8 mouse cellular contexts compared by ENCODE assay signal in the genomic region with DNA sequence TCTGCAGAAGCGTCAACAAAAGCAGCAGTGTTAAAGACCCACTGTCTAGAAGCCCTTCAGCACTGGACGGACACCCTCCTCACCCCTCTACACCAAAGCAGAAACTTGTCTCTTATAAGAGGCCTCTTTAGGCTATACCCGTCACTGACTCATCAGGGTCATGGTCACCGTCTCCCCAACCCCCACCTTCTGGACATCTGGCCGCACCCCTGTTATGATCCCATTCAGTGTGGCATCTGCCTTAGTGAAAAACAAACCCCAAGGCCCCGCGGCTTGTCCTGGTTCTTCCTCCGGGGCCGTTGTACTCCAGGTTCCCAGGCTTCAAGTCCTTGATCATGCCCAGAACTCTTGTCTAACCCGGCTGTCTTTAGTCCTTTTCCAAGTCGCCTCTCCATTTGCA. TPM values are rescaled to one million over a fixed set of nuclear protein-coding genes. Genes with fewer than 3 reads are reported as not detected.
DNase-seq lines count a peak whose midpoint lies in the region; ATAC-seq and TF ChIP-seq lines count a peak whose summit lies in the region.

No protein-coding gene starts in this region.

- no peak for DNase-seq in lung, postnatal 14 days
- DNase-seq in embryonic facial prominence, embryonic 14.5 days (ENCODE audit: low spot score), result no peak
- no peak for DNase-seq in thymus, postnatal 10 days (ENCODE audit: low spot score in 2 of 2)
- DNase-seq in right cerebral cortex, adult 2 months (ENCODE audit: low spot score in 2 of 2), result no peak
- DNase-seq in c-Kit-positive CD71-positive TER-119-positive erythroid progenitor cells, embryonic 14.5 days (ENCODE audit: low spot score), result no peak

- H3K27ac ChIP-seq in lung, embryonic 15.5 days, result peak overlapping the region; percentile 48
- H3K27ac ChIP-seq in embryonic facial prominence, embryonic 14.5 days (replicated peaks; ENCODE audit: low read depth, low read length), result no peak overlapping the region
- peak overlapping the region; percentile 80 for H3K27ac ChIP-seq in intestine, postnatal 0 days (ENCODE audit: low read depth, low read length)
- H3K27ac ChIP-seq in neural tube, embryonic 15.5 days (replicated peaks), result peak overlapping the region; percentile 77

- no peaks in the 10 kb centered on the region for H3K27me3 ChIP-seq in lung, embryonic 15.5 days
- no peaks in the 10 kb centered on the region for H3K27me3 ChIP-seq in embryonic facial prominence, embryonic 14.5 days (replicated peaks; ENCODE audit: control insufficient read depth, insufficient read depth, low read length)
- H3K27me3 ChIP-seq in intestine, postnatal 0 days (replicated peaks; ENCODE audit: control insufficient read depth, insufficient read depth, low read length), result no peaks in the 10 kb centered on the region
- H3K27me3 ChIP-seq in neural tube, embryonic 15.5 days (replicated peaks), result no peaks in the 10 kb centered on the region

- WGBS in lung, embryonic 15.5 days, result 35% methylated on average over 11 of the region's 11 CpGs
- WGBS in embryonic facial prominence, embryonic 14.5 days, result 45% methylated on average over 11 of the region's 11 CpGs
- WGBS in intestine, postnatal 0 days, result 26% methylated on average over 11 of the region's 11 CpGs
- 39% methylated on average over 11 of the region's 11 CpGs for WGBS in neural tube, embryonic 15.5 days

- TF ChIP-seq CTCF in intestine, postnatal 0 days (IDR thresholded peaks at IDR 0.05; ENCODE audit: low read depth), result no peak

- H3K4me1 ChIP-seq in lung, embryonic 15.5 days, result peaks cover 21% of the 10 kb centered on the region
- H3K4me1 ChIP-seq in embryonic facial prominence, embryonic 14.5 days (ENCODE audit: control insufficient read depth, insufficient read depth, low read length), result peaks cover 21% of the 10 kb centered on the region; the same call in 1 of the 2 replicates
- peaks cover 16% of the 10 kb centered on the region for H3K4me1 ChIP-seq in intestine, postnatal 0 days (replicated peaks; ENCODE audit: control insufficient read depth, insufficient read depth, low read length)
- peaks cover 32% of the 10 kb centered on the region for H3K4me1 ChIP-seq in neural tube, embryonic 15.5 days

- no peaks in the 10 kb centered on the region for H3K9me3 ChIP-seq in lung, embryonic 15.5 days
- H3K9me3 ChIP-seq in embryonic facial prominence, embryonic 14.5 days (ENCODE audit: control insufficient read depth, low read length), result no peaks in the 10 kb centered on the region
- H3K9me3 ChIP-seq in intestine, postnatal 0 days (ENCODE audit: control insufficient read depth), result no peaks in the 10 kb centered on the region
- H3K9me3 ChIP-seq in neural tube, embryonic 15.5 days (replicated peaks), result no peaks in the 10 kb centered on the region

- peak overlapping the region; percentile 48 for H3K9ac ChIP-seq in lung, embryonic 15.5 days
- H3K9ac ChIP-seq in embryonic facial prominence, embryonic 14.5 days (ENCODE audit: low read depth, low read length), result peak overlapping the region; percentile 92
- peak overlapping the region; percentile 59 for H3K9ac ChIP-seq in intestine, postnatal 0 days (ENCODE audit: low read depth, low read length)
- H3K9ac ChIP-seq in neural tube, embryonic 15.5 days (replicated peaks), result peak overlapping the region; percentile 96

- peak overlapping the region; percentile 64 for H3K4me2 ChIP-seq in lung, embryonic 15.5 days
- H3K4me2 ChIP-seq in embryonic facial prominence, embryonic 14.5 days (ENCODE audit: low read depth, low read length), result peak overlapping the region; percentile 75
- H3K4me2 ChIP-seq in intestine, postnatal 0 days (replicated peaks; ENCODE audit: low read depth), result peak overlapping the region; percentile 92
- H3K4me2 ChIP-seq in neural tube, embryonic 15.5 days, result peak overlapping the region; percentile 75

- ATAC-seq in lung, embryonic 15.5 days (ENCODE audit: borderline replicate concordance, extremely low read depth, low FRiP score, low TSS enrichment), result no peak
- ATAC-seq in embryonic facial prominence, embryonic 14.5 days (ENCODE audit: low read depth), result no peak
- peak; percentile 0; the same call in 1 of the 2 replicates for ATAC-seq in intestine, postnatal 0 days
- peak; percentile 5 for ATAC-seq in neural tube, embryonic 15.5 days (ENCODE audit: low FRiP score)

- H3K4me3 ChIP-seq in lung, embryonic 15.5 days, result peak overlapping the region; percentile 70
- peak overlapping the region; percentile 93 for H3K4me3 ChIP-seq in embryonic facial prominence, embryonic 14.5 days (ENCODE audit: low read depth, low read length)
- H3K4me3 ChIP-seq in intestine, postnatal 0 days (ENCODE audit: low read depth, low read length), result peak overlapping the region; percentile 92
- H3K4me3 ChIP-seq in neural tube, embryonic 15.5 days (replicated peaks), result peak overlapping the region; percentile 77

- H3K36me3 ChIP-seq in lung, embryonic 15.5 days, result peaks cover 11% of the 10 kb centered on the region; the same call in 1 of the 2 replicates
- H3K36me3 ChIP-seq in embryonic facial prominence, embryonic 14.5 days (ENCODE audit: control insufficient read depth, insufficient read depth, low read length), result no peaks in the 10 kb centered on the region
- H3K36me3 ChIP-seq in intestine, postnatal 0 days (ENCODE audit: control insufficient read depth, insufficient read depth), result no peaks in the 10 kb centered on the region
- H3K36me3 ChIP-seq in neural tube, embryonic 15.5 days, result peaks cover 4% of the 10 kb centered on the region; the same call in 1 of the 2 replicates

RNA-seq across cellular contexts. Expression of a gene that starts 0.6 kb away (rescaled TPM):
- polyA plus RNA-seq in lung, embryonic 15.5 days (2015; fragmentation: Nextera tagmentation; extraction: Ambion mirVana), result 36.1 and 38.8 TPM in 2 replicates
- polyA plus RNA-seq in embryonic facial prominence, embryonic 14.5 days (2014; fragmentation: Nextera tagmentation; extraction: Ambion mirVana), result 41.7 and 43.0 TPM in 2 replicates
- polyA plus RNA-seq in intestine, postnatal 0 days (2015; fragmentation: Nextera tagmentation; extraction: Ambion mirVana), result 21.7 and 22.0 TPM in 2 replicates
- 64.2 and 73.5 TPM in 2 replicates for polyA plus RNA-seq in neural tube, embryonic 15.5 days (2015; fragmentation: Nextera tagmentation; extraction: Ambion mirVana)

RNA-seq across cellular contexts. Expression of a gene that starts 52.0 kb away (rescaled TPM):
- polyA plus RNA-seq in lung, embryonic 15.5 days (2015; fragmentation: Nextera tagmentation; extraction: Ambion mirVana), result 10.3 and 10.6 TPM in 2 replicates
- 22.5 and 26.9 TPM in 2 replicates for polyA plus RNA-seq in embryonic facial prominence, embryonic 14.5 days (2014; fragmentation: Nextera tagmentation; extraction: Ambion mirVana)
- 1.7 and 2.8 TPM in 2 replicates for polyA plus RNA-seq in intestine, postnatal 0 days (2015; fragmentation: Nextera tagmentation; extraction: Ambion mirVana)
- polyA plus RNA-seq in neural tube, embryonic 15.5 days (2015; fragmentation: Nextera tagmentation; extraction: Ambion mirVana), result 5.3 and 6.3 TPM in 2 replicates

RNA-seq across cellular contexts. Expression of a gene that starts 55.7 kb away (rescaled TPM):
- polyA plus RNA-seq in lung, embryonic 15.5 days (2015; fragmentation: Nextera tagmentation; extraction: Ambion mirVana), result 0.09 and 0.15 TPM in 2 replicates
- polyA plus RNA-seq in embryonic facial prominence, embryonic 14.5 days (2014; fragmentation: Nextera tagmentation; extraction: Ambion mirVana), result 1.1 and 1.4 TPM in 2 replicates
- 0.44 and 0.78 TPM in 2 replicates for polyA plus RNA-seq in intestine, postnatal 0 days (2015; fragmentation: Nextera tagmentation; extraction: Ambion mirVana)
- polyA plus RNA-seq in neural tube, embryonic 15.5 days (2015; fragmentation: Nextera tagmentation; extraction: Ambion mirVana), result 25.2 and 31.0 TPM in 2 replicates

Comparison
In these comparisons a context has a peak if more than half of its experiments do, and no peak if none do; other contexts are left out.
1. ATAC-seq: peak in intestine, postnatal 0 days (single experiment) and neural tube, embryonic 15.5 days (single experiment); none in lung, embryonic 15.5 days (single experiment) and embryonic facial prominence, embryonic 14.5 days (single experiment).
2. RNA of a gene that starts 55.7 kb away (polyA plus RNA-seq): 25.2 to 31.0 TPM in neural tube, embryonic 15.5 days; 1.1 to 1.4 TPM in embryonic facial prominence, embryonic 14.5 days, 0.44 to 0.78 TPM in intestine, postnatal 0 days and 0.09 to 0.15 TPM in lung, embryonic 15.5 days; every median in the first group is over 10 times any median in the second.
3. Peak in every context shown above with its lines, with median percentiles within 50 percentile points of each other: H3K4me2 ChIP-seq, H3K4me3 ChIP-seq and H3K9ac ChIP-seq.